Mouse (Mus musculus): ENCODE measurements around the gene Tsen54.
A peak's percentile ranks its signal among the peaks of the same experiment; 100 is the strongest.

Gene Tsen54

GRCm38 (mm10) chr11:115805005-115805404 lies 9.5 kb upstream of the Tsen54 start:
- no peak for DNase-seq

DNA sequence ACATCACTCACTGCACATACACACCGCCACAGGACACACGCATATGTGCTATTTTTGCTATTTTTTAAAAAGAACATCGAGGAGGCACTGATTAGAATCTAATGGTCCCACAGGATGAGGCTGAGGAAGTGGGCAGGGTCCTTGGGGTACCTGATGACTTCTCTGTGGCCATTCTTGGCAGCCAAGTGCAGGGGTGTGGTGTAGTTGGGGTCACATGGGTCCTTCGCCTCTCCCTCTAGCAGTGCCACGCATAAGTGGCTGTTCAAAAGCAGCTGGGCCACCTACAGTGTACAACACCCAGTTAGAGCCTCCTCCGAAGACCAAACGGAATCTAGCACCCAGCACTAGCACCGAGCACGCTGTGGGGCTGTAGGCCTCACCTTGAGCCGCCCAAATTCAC lies 8.4 kb upstream of the Tsen54 start:
- DNase-seq = peak; percentile 60

- no peak for DNase-seq
Measured at GRCm38 (mm10) chr11:115807306-115807705, 7.2 kb upstream of the Tsen54 start.

- DNase-seq = no peak
Measured at GRCm38 (mm10) chr11:115807971-115808370, 6.6 kb upstream of the Tsen54 start.

DNA sequence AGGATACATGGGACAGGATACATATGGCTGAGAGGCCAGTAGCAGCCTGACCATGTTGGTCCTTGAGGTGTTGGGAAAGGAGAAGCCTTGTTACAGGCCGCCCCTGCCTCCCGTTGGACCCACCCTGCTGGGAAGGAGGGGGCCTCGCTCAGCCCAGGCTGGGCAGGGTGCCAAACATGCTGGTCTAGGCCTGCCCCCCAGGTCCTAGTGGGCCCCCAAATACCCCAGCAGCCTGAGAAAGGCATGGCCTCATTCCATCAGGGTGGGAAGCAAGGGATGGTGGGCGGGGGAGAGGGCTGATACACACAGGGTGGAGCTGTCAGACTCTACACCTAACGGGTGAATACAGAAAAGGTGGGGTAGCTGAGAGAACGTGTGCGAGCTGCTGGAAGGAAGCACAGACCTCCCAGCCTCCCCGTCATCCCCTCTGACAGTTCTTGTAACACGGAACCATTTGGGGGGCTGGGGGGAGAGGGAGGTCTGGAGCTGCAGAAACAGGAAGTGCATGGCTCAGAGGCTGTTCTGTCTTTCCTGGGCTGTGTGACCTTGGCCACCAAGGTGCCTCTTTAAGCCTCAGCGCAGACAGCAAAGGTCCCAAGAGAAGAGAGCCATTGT lies 5.7 kb upstream of the Tsen54 start:
- DNase-seq = peak; percentile 67

GRCm38 (mm10) chr11:115809311-115809781 lies 5.2 kb upstream of the Tsen54 start:
- peak; percentile 82 for DNase-seq

DNA sequence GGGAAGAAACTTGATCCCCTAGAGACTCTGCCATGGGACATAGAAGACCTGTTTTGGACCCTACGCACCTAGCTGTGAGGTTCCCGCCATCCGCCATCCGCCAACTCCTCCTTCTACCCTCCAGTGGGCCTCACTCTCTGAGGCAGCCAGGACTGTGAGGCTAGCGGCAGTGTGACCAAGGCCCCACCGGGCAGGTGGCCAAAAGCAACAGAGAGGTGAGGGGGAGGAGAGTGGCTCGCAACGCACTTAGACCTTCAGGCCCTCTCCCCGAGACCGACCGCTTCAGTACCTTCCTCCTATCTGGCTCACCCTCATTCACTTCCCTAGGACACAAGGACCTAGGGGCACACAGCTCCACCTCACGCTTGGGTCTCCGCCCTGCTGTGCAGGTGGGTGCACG lies 4.1 kb upstream of the Tsen54 start:
- DNase-seq = peak; percentile 70

- no peak for DNase-seq
Measured at GRCm38 (mm10) chr11:115811381-115812093, 3.0 kb upstream of the Tsen54 start.

DNA sequence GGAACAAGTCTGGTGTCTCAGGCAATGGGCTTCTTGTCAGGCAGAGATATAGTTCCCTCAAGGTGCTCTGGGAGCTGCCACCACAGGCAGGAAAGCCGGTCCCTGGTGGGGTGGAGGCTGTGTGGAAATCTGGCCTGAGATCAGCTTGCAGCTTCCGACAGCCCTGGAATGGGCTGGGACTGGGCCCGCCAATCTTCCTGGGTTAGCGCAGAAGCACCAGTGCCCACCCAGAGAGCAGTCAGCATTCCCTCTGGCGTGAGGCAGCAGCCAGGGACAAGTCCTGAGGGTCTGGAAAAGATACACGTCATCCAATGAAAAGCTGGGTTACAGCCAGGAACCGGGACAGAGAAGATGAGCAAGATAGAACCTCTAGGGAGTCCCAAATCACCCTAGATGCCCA lies 2.4 kb upstream of the Tsen54 start:
- peak; percentile 71 for DNase-seq

- DNase-seq = peak; percentile 38
Measured at GRCm38 (mm10) chr11:115812533-115813420, 1.7 kb upstream of the Tsen54 start.

DNA sequence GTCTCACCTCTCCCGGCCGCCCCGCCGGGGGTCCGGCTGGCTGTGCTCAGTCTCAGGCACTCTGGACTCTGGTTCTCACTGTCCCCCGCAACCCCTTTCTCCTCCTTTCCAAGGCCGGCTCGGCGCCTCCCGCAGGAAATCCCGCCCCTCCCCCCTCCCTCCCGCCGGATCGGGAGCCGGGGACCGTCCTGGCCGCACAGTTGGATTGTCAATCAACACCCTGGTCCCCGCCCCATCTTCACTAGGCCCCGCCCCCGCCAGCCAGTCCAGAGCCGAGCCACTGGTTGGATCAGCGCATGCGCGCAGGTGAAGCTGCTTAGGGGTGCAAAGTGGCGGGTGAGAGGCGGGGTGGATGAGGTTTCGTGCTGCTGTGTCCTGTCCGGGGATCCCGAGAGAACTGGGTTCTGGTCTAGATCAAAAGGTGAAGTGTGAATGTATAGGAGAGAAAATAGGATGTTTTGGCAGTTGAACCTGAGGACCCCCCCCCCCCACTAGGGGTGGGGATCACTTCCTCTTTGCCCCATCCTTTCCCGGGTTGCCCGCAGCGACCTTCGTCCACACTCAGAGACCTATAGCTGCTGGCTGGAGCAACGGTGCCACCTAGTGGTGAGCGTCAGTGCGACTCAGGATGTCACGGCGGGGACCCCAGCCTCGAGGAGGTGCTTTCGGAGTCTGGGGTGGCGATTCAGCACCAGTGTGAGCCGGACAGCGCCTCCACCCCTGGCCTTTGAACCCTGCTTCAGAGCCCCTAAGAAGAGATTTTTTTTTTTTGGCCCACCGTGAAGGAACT lies 822 bp upstream of the Tsen54 start, which contains the start of gene Caskin2:
Caskin2 (minus strand) TSS at position 133 of the 790 bp plus-strand sequence.
- DNase-seq = peak; percentile 97

- no peak for DNase-seq
Measured at GRCm38 (mm10) chr11:115817331-115817730, 2.8 kb downstream of the Tsen54 start.

- no peak for DNase-seq
Measured at GRCm38 (mm10) chr11:115819915-115820623, 5.5 kb downstream of the Tsen54 start.

GRCm38 (mm10) chr11:115821001-115821400 lies 6.5 kb downstream of the Tsen54 start:
- no peak for DNase-seq

GRCm38 (mm10) chr11:115823774-115824740 lies 9.5 kb downstream of the Tsen54 start, which contains the start of gene Llgl2:
Llgl2 (plus strand) TSS chr11:115824049.
- DNase-seq = peak; percentile 93

DNA sequence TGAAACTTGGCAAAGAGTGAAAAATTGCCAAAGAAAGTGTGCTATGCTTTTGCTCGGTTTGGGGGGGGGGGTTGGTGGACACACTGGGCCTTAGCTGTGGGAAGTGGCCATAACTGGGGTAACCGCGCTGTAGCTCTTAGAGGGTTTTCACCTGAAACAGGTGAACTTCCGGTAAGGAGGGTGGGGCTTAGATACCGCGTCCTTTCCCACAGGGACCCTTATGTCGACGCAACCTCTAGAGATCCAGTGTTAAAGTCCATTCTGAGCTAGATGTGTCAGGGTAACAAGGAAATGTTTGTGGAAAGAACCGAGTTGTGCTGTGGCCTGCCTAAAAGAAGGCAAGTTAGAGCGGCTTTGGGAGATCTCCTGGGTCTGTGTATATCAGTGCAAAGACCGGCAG lies 10.3 kb downstream of the Tsen54 start:
- DNase-seq = no peak

DNA sequence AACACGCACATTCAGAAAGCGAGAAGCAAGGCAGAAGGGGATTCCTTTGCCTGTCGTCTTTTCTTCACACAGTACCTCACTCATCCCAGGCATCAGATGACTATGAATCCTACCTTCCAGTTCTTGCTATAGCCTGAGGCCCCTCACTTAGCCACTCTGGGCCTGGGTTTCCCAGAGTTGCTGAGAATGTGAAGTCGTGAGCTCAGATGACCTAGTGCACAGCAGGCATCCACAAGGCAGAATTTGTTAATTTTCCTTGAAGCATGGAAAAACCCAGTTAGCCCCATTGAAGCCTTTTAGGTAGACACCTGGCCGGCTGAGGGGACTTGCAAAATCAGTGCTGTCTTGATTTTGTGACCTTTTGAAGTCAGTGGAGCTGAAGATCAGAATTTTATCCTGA lies 12.0 kb downstream of the Tsen54 start:
- DNase-seq = no peak

DNA sequence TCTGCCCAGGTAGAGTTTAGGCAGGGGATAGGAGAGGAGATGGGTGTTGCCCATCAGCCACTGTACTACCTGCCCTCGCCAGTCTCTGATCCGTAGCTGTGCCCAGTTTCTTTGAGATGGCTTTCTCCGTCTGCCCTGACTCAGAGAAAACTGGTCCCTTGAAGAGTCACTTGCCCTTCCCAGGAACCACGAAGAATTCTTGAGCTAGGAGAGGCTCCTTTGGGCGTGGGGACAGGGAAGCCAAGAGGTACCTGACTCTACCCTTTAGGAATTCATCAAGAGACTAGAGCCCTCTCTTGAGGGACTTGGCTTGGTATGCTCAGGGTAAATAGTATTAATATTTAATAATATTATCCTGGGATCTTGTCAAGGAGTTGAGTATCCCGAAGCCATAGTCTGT lies 13.1 kb downstream of the Tsen54 start:
- peak; percentile 49 for DNase-seq

DNA sequence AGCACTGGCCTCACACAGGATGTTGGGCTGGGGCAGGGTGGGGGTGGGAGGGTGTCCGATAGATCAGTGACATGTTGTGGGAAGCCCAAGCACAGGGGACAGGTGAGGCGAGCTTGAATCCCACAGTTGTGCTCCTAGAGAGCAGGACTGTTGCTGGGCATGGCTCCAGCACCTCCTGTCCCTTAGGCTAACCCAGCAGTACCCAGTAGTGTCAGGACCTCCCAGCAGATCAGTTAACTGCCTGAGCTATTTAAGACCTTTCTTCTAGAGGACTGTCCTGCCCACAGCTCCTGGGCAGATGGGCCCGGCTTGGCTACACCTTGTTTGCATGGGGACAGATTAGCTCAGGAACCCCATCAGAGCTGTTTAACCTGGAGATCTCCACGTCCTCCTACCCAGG lies 14.5 kb downstream of the Tsen54 start:
- no peak for DNase-seq

GRCm38 (mm10) chr11:115830550-115831325 lies 16.2 kb downstream of the Tsen54 start:
- DNase-seq = no peak

Measured in lung, postnatal 10 days (tissue).